ENCODE assay signal across 11 mouse cellular contexts in the genomic region with DNA sequence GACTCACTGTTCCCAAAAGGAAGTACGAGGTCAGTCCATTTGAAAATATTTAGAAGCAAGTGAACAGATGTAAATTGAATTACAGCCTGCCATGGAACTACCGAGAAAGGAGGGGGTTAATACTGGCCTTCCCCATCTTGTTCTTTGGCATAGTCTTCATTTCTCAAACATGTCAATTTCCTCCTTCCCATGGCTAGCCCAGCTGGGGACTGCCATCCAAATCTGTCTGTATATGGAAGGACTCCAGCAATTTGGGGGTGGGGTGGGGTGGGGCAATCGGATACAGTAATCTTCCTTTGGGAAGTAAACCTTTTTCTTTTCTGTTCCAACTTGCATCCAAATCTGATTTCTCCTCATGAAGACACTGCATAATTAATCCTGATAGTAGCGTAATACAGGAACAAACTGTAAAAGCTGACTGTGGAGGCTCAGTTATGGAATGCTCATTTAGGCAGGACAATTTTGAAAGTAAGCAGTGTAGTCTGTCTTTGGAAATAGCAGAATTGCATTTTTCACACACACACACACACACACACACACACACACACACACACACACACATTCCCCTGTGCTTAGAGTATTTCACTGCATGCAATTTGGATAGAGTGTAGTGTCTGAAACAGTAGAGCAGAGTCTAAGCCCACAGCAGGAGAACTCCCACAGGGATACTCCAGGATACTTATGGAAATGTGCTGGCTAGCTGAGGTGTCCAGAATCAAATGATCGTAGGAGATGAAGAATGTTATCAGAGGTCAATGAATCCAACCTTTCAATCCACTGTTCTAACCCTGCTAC. TPM values are rescaled to one million over a fixed set of nuclear protein-coding genes. Genes with fewer than 3 reads are reported as not detected.
A peak's percentile ranks its signal among the peaks of the same experiment; 100 is the strongest.
DNase-seq lines count a peak whose midpoint lies in the region; ATAC-seq lines count a peak whose summit lies in the region.
"Had no signal": no experiment of that assay in that cellular context is flagged by ENCODE, and none has a peak within 500 bp of the region (broad histone marks: within the 10 kb centered on the region; RNA-seq: fewer than 3 reads in every experiment).

No protein-coding gene starts in this region.

- H3K4me2 ChIP-seq in heart, embryonic 12.5 days, result peak overlapping the region; percentile 26; the same call in 1 of the 2 replicates
- peak overlapping the region; percentile 60 for H3K4me2 ChIP-seq in hindbrain, embryonic 15.5 days

- no peak for DNase-seq in heart, postnatal 14 days
- DNase-seq in adipocyte (ENCODE audit: low spot score), result peak; percentile 26
- DNase-seq in cerebellum, postnatal 25 days, result peak; percentile 69 to 79
- DNase-seq in urinary bladder, adult 2 months (ENCODE audit: low spot score), result no peak
- DNase-seq in urinary bladder, postnatal 4 days (ENCODE audit: low spot score in 2 of 2), result no peak
- DNase-seq: kidney, postnatal 4 days; right cerebral cortex, postnatal 25 days had no signal

- no peaks in the 10 kb centered on the region for H3K36me3 ChIP-seq in heart, embryonic 12.5 days
- H3K36me3 ChIP-seq in hindbrain, embryonic 15.5 days, result no peaks in the 10 kb centered on the region
- H3K36me3 ChIP-seq: heart, embryonic 10.5 days had no signal

- no peak for ATAC-seq in heart, embryonic 12.5 days (ENCODE audit: insufficient number of reproducible peaks, low FRiP score)
- no peak for ATAC-seq in hindbrain, embryonic 15.5 days (ENCODE audit: low FRiP score, low read depth)
- ATAC-seq in erythroblast, adult 5-6 weeks (replicated peaks; ENCODE audit: low FRiP score, poor library complexity, severe bottlenecking), result no peak

- H3K9me3 ChIP-seq in heart, embryonic 12.5 days (replicated peaks), result no peaks in the 10 kb centered on the region
- H3K9me3 ChIP-seq in hindbrain, embryonic 15.5 days, result no peaks in the 10 kb centered on the region
- H3K9me3 ChIP-seq: heart, embryonic 10.5 days had no signal

- H3K27me3 ChIP-seq in heart, embryonic 12.5 days (replicated peaks), result peaks cover 21% of the 10 kb centered on the region
- no peaks in the 10 kb centered on the region for H3K27me3 ChIP-seq in hindbrain, embryonic 15.5 days

- no peak overlapping the region for H3K9ac ChIP-seq in heart, embryonic 12.5 days
- peak overlapping the region; percentile 30 for H3K9ac ChIP-seq in hindbrain, embryonic 15.5 days

- H3K4me3 ChIP-seq in heart, embryonic 12.5 days, result no peak overlapping the region; the same call in 1 of the 2 replicates
- H3K4me3 ChIP-seq in hindbrain, embryonic 15.5 days, result peak overlapping the region; percentile 42

- H3K27ac ChIP-seq in heart, embryonic 12.5 days (ENCODE audit: poor library complexity, severe bottlenecking), result no peak overlapping the region
- H3K27ac ChIP-seq in hindbrain, embryonic 15.5 days (replicated peaks), result peak overlapping the region; percentile 59; the same call in 1 of the 2 replicates
- H3K27ac ChIP-seq: heart, embryonic 10.5 days had no signal

- intact Hi-C loops in heart, postnatal 14 days (cut with DNase I), result no loop called here

- WGBS in heart, embryonic 12.5 days, result 78% methylated on average over 5 of the region's 5 CpGs
- 36% methylated on average over 5 of the region's 5 CpGs for WGBS in hindbrain, embryonic 15.5 days

- peaks cover 8% of the 10 kb centered on the region for H3K4me1 ChIP-seq in heart, embryonic 12.5 days (replicated peaks)
- peaks cover 36% of the 10 kb centered on the region for H3K4me1 ChIP-seq in hindbrain, embryonic 15.5 days (replicated peaks)

RNA-seq across cellular contexts. Expression of gene Tmem178, which starts 1.9 kb away (rescaled TPM):
- polyA plus RNA-seq in heart, embryonic 12.5 days (2016; fragmentation: Nextera tagmentation; extraction: Ambion mirVana), result 8.5 and 8.7 TPM in 2 replicates
- 1 to 10 TPM in 1 of 2 experiments, under 1 TPM in 1; 0.78 to 1.6 TPM for total RNA-seq in heart, postnatal 14 days (2021)
- polyA plus RNA-seq in hindbrain, embryonic 15.5 days (2015; fragmentation: Nextera tagmentation; extraction: Ambion mirVana), result 31.1 and 32.9 TPM in 2 replicates
- 0.62 and 0.90 TPM in 2 replicates for polyA plus RNA-seq in urinary bladder, adult 2 months (2012; rRNA removed)
- not detected in 2 replicates for total RNA-seq in erythroblast, adult 5-6 weeks (2015; ENCODE audit: low replicate concordance)
- not detected in 2 replicates for total RNA-seq in erythroblast, adult 5-6 weeks (2017; ENCODE audit: low replicate concordance)

Comparison
In these comparisons a context has a peak if more than half of its experiments do, and no peak if none do; other contexts are left out.
1. DNase-seq: peak in adipocyte (single experiment) and cerebellum, postnatal 25 days (2 of 2); none in heart, postnatal 14 days (0 of 2), urinary bladder, adult 2 months (single experiment) and urinary bladder, postnatal 4 days (0 of 2).